Mouse (Mus musculus) forebrain, embryonic 16.5 days (tissue): ENCODE measurements around the gene Olfr995. TPM values are rescaled to one million over a fixed set of nuclear protein-coding genes. Genes with fewer than 3 reads are reported as not detected.

Source experiments
- ATAC-seq: fragments of 200-750 bp; cut with Nextera tagmentation; 2 replicates; pipeline ENCODE4 v1.8.0; 2017; ENCODE audit warnings: mild to moderate bottlenecking, moderate library complexity
- H3K27ac ChIP-seq: fragments of 300-500 bp; sonication (generic); 2 replicates; pipeline ENCODE4 v1.5.1; 2014; ENCODE audit warnings: low read length, control low read depth
- H3K27me3 ChIP-seq: fragments of 300-500 bp; sonication (generic); replicated peaks from 2 replicates; pipeline ENCODE4 v1.6.1; 2014; ENCODE audit warnings: low read length; ENCODE audit not compliant: control insufficient read depth, insufficient read depth
- H3K36me3 ChIP-seq: fragments of 300-500 bp; sonication (generic); 2 replicates; pipeline ENCODE4 v1.6.1; 2014; ENCODE audit not compliant: control insufficient read depth, insufficient read depth
- H3K4me1 ChIP-seq: fragments of 300-500 bp; sonication (generic); replicated peaks from 2 replicates; pipeline ENCODE4 v1.6.1; 2014; ENCODE audit warnings: low read length; ENCODE audit not compliant: control insufficient read depth, insufficient read depth
- H3K4me2 ChIP-seq: fragments of 300-500 bp; sonication (generic); 2 replicates; pipeline ENCODE4 v1.6.1; 2014; ENCODE audit warnings: mild to moderate bottlenecking, low read length, control low read depth
- H3K4me3 ChIP-seq: fragments of 300-500 bp; sonication (generic); replicated peaks from 2 replicates; pipeline ENCODE4 v1.5.1; 2014; ENCODE audit warnings: mild to moderate bottlenecking, low read length, control low read depth
- H3K9ac ChIP-seq: fragments of 300-500 bp; sonication (generic); replicated peaks from 2 replicates; pipeline ENCODE4 v1.6.1; 2014; ENCODE audit warnings: low read depth, low read length, control low read depth
- H3K9me3 ChIP-seq: fragments of 300-500 bp; sonication (generic); 2 replicates; pipeline ENCODE4 v1.6.1; 2016; ENCODE audit warnings: low read length; ENCODE audit not compliant: control insufficient read depth
- WGBS: fragments of 180-500 bp; shearing (Covaris S2); extraction: QIAGEN DNeasy Blood & Tissue Kit; methylation state at CpG from one replicate; pipeline ENCODE4 v1.1.7; 2014; 5-methylcytosine and 5-hydroxymethylcytosine counted together
- polyA plus RNA-seq: library from polyadenylated mRNA; unstranded; fragments of >200 nt; fragmentation: Nextera tagmentation; extraction: Ambion mirVana; gene quantifications from 2 replicates; pipeline ENCODE4 v1.2.1, GENCODE M21; 2015

Olfr995 gene
- polyA plus RNA-seq: not detected in 2 replicates

DNA sequence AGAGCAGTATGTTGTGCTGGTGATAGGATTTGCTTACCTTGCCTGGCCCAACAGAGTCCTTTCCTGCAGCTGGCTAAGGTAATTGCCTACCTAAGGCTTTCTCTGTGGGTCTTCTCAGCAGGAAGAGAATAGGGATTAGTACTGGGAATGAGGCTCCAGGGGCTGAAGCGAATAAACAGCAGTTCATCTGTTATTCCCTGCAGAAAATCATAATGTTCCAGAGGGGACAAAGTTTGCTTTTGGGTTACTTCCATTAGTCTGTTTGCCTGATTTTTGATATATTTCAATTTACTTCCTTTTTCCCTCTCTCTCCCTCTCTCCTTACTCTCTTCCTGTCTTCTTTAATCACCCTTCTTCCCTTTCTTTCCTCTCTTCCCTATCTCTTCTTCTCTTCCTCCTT is at the start of gene Olfr995:
Gene Olfr995 (minus strand): TSS at position 101 of the 400 bp plus-strand sequence.
- WGBS: 10% methylated on average over 1 of the region's 1 CpGs
- H3K36me3 ChIP-seq: no peaks in the 10 kb centered on the region
- H3K9me3 ChIP-seq: no peaks in the 10 kb centered on the region
- ATAC-seq: no peak
- no peak within 1 kb of the TSS for H3K4me2 ChIP-seq
- H3K27ac ChIP-seq: no peak within 1 kb of the TSS
- H3K27me3 ChIP-seq: no peaks in the 10 kb centered on the region
- no peaks in the 10 kb centered on the region for H3K4me1 ChIP-seq
- no peak within 1 kb of the TSS for H3K9ac ChIP-seq
- no peak within 1 kb of the TSS for H3K4me3 ChIP-seq

DNA sequence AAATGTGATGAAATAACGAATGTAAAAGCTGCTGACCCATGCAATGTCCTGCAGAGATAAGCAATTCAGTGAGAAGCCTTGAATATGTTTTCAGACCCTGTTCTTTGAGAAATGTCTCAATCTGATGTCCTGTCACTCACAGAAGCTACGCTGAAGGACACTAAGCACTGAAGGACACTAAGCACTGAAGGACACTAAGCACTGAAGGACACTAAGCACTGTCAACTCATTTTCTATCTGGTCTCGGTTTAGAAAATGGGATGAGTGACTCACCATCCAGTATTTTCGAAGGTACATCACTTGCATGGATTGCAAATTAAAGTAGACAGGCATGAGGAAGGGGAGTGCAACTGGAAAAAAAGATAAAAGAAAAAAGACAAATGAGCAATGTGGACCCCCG is 47.0 kb upstream of the Olfr995 start:
- no peaks in the 10 kb centered on the region for H3K27me3 ChIP-seq
- H3K27ac ChIP-seq: no peak overlapping the region
- H3K9me3 ChIP-seq: no peaks in the 10 kb centered on the region
- no peak overlapping the region for H3K4me2 ChIP-seq
- ATAC-seq: no peak
- no peak overlapping the region for H3K9ac ChIP-seq
- H3K36me3 ChIP-seq: no peaks in the 10 kb centered on the region
- no peaks in the 10 kb centered on the region for H3K4me1 ChIP-seq
- 80% methylated on average over 5 of the region's 5 CpGs for WGBS
- no peak overlapping the region for H3K4me3 ChIP-seq

DNA sequence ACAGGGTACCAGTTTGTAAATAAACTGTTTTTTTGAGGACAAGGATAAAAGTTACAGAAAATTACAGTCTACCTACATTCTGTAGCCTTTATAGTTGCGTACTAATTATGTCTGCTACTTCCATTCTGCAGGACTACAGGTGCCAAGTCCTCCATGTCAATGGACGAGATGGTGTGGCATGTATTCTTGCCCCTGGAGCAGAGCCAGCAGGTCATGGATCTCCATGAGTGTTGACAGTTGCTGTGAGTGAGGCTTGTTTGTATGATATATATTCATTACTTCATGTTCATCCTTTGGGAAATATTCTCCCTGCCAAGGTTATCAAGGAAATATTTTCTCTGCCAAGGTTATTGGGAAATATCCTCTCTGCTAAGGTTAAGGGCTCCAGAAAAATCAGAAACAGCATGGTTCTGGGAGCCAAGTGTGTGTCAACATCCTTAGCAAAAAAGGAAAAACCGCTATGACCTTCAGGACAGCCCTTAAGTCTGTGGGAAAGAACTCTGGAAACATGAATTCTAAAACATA is 23.4 kb upstream of the Olfr995 start:
- Histone ChIP-seq H3K4me2 (no peak overlapping the region), H3K9me3 (no peaks in the 10 kb centered on the region), H3K4me1 (no peaks in the 10 kb centered on the region), H3K4me3 (no peak overlapping the region), H3K27me3 (no peaks in the 10 kb centered on the region), H3K27ac (no peak overlapping the region), H3K9ac (no peak overlapping the region), H3K36me3 (no peaks in the 10 kb centered on the region)
- WGBS: 77% methylated on average over 3 of the region's 3 CpGs
- no peak for ATAC-seq

DNA sequence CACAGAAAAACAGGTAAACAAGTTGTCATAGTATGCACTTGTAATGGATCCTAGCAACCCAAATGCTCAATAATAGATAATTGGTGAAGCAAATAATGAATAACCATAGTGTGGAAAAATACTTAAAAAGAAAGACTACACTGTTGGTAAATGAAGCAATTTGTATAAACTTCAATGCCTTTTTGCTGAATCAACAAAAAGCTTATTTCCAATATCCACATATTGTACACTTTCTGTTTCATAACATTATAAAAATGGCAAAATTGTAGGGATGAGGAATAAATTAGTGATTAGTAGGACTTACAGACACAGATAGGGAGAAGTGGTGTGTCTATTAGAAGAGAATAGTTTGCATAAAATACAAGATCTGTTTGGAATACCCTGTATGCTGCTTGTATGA is 893 bp downstream of the Olfr995 start:
- H3K4me1 ChIP-seq: no peaks in the 10 kb centered on the region

DNA sequence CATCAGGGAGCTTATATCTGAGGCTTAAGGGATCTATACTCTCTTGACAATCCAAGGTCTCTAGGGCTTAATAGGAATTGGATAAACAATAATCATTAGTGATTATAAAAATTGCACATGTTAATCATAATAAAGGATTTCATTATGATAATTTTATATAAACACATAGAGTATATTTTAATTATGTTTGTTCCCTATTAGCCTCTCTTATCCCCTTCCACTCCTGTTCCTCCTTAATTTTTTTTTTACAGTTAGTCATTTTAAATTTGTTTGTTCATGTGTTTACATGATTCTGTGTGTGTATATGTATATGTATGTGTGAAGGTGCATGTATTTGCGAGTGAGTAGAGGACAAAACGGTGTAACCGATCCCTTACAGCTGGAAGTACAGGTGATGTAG is 7.1 kb downstream of the Olfr995 start, which contains the start of gene Olfr994:
Gene Olfr994 (minus strand): TSS at position 101 of the 400 bp plus-strand sequence.
- Histone ChIP-seq H3K4me2 (no peak within 1 kb of the TSS), H3K9me3 (no peaks in the 10 kb centered on the region)
- ATAC-seq: no peak

More for the DNA sequence above, 893 bp downstream of the Olfr995 start:
- H3K27me3 ChIP-seq: no peaks in the 10 kb centered on the region
- H3K9me3 ChIP-seq: no peaks in the 10 kb centered on the region
- H3K4me2 ChIP-seq: no peak overlapping the region
- H3K9ac ChIP-seq: no peak overlapping the region
- H3K36me3 ChIP-seq: no peaks in the 10 kb centered on the region
- no peak for ATAC-seq
- H3K4me3 ChIP-seq: no peak overlapping the region
- no peak overlapping the region for H3K27ac ChIP-seq

DNA sequence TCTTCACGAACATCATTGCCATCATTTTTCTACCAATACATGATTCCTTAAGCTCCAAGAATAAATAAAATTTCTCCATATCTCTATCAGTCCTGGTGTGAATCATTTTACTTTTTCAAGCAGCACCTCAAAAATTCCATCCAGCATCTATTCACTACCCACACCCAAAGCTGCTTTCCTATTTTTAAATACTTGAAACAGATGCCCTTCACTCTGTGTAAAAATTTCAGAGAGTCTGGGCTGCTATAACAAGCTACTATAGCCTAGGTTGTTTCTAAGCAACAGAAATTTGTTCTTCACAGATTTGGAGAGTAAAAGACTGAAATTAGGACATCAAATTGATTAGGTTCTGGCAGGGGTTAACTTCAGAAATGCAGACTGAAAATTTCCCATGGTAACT is 17.5 kb downstream of the Olfr995 start:
- H3K36me3 ChIP-seq: no peaks in the 10 kb centered on the region
- H3K27me3 ChIP-seq: no peaks in the 10 kb centered on the region
- no peak overlapping the region for H3K9ac ChIP-seq
- ATAC-seq: peak; percentile 67
- no peak overlapping the region for H3K4me3 ChIP-seq
- H3K4me1 ChIP-seq: no peaks in the 10 kb centered on the region
- no peak overlapping the region for H3K27ac ChIP-seq
- H3K4me2 ChIP-seq: no peak overlapping the region
- no peaks in the 10 kb centered on the region for H3K9me3 ChIP-seq
- WGBS: 94% methylated on average over 1 of the region's 1 CpGs

More for the DNA sequence above, 7.1 kb downstream of the Olfr995 start, which contains the start of gene Olfr994:
- Histone ChIP-seq H3K4me1 (no peaks in the 10 kb centered on the region), H3K36me3 (no peaks in the 10 kb centered on the region), H3K27ac (no peak within 1 kb of the TSS), H3K4me3 (no peak within 1 kb of the TSS), H3K9ac (no peak within 1 kb of the TSS), H3K27me3 (no peaks in the 10 kb centered on the region)
- WGBS: 96% methylated on average over 3 of the region's 3 CpGs

DNA sequence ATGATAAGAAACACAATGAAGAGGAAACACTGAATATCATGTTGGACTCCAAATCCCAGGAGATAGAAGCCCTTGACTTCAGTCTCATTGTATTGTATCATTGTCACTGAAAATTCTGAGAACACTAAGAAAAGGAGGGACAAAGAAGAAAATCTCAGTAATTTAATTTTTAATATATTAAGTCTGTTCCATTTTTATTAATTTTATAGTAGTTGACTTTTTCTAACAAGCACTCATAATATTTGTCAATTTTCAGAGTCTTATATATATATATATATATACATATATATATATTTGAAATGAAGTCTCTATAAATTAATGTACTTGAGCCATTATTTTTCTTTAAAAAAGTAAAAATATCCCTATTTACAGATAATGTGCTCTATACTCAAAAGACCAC is 28.7 kb downstream of the Olfr995 start, which contains the start of gene Olfr993:
Gene Olfr993 (minus strand): TSS at position 101 of the 400 bp plus-strand sequence.
- ATAC-seq: no peak
- Histone ChIP-seq H3K27ac (no peak within 1 kb of the TSS), H3K4me2 (no peak within 1 kb of the TSS), H3K27me3 (no peaks in the 10 kb centered on the region), H3K9me3 (no peaks in the 10 kb centered on the region), H3K4me1 (no peaks in the 10 kb centered on the region), H3K36me3 (no peaks in the 10 kb centered on the region), H3K9ac (no peak within 1 kb of the TSS), H3K4me3 (no peak within 1 kb of the TSS)

DNA sequence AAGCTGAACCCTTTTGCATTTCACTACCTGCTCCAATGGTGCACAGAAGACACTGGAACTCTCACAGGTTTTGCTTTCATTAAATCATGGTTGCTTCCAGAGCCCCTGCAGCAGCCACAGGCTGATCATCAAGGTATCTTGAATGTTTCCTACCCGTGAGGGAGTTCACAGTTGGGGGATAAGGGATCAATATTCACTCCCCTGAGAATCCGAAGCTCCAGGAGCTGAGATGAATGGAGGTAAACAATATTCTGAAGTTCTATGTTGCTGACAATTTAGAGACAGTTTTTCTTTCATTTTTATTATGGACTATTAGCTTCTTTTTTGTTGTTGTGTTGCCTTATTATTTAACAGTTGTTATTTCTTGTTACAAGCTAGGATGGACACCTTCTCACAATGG is 34.1 kb downstream of the Olfr995 start, which contains the start of gene Olfr992:
Gene Olfr992 (minus strand): TSS at position 101 of the 400 bp plus-strand sequence.
- 63% methylated on average over 2 of the region's 2 CpGs for WGBS
- ATAC-seq: no peak

More for the DNA sequence above, 34.1 kb downstream of the Olfr995 start, which contains the start of gene Olfr992:
- Histone ChIP-seq H3K9ac (no peak within 1 kb of the TSS), H3K36me3 (no peaks in the 10 kb centered on the region), H3K4me3 (no peak within 1 kb of the TSS), H3K9me3 (no peaks in the 10 kb centered on the region), H3K4me2 (no peak within 1 kb of the TSS), H3K4me1 (no peaks in the 10 kb centered on the region), H3K27ac (no peak within 1 kb of the TSS), H3K27me3 (no peaks in the 10 kb centered on the region)
